Mouse (Mus musculus) monocyte, adult 5-6 weeks (primary cell): ENCODE results near the gene Slc1a2. TPM values are rescaled to one million over a fixed set of nuclear protein-coding genes. Genes with fewer than 3 reads are reported as not detected.
A peak's percentile ranks its signal among the peaks of the same experiment; 100 is the strongest.

ENCODE experiments used
- ATAC-seq: fragments of 153-309, 156-312 bp; replicated peaks from 2 replicates; pipeline ENCODE4 v1.8.0; 2017; ENCODE audit warnings: mild to moderate bottlenecking; ENCODE audit not compliant: low TSS enrichment, insufficient number of reproducible peaks, severe bottlenecking, poor library complexity, low FRiP score
- total RNA-seq: library from RNA; stranded (forward); fragments of 200-1000, 200-491, 200-594 nt; gene quantifications from 3 replicates; pipeline ENCODE4 v1.2.3, GENCODE M21; 2017

Gene Slc1a2
- total RNA-seq, 1 experiment from 2014 or later, result not detected

- peak; percentile 68 for ATAC-seq
Observed at GRCm38 (mm10) chr2:102745259-102745906, 86.9 kb downstream of the Slc1a2 start.

DNA sequence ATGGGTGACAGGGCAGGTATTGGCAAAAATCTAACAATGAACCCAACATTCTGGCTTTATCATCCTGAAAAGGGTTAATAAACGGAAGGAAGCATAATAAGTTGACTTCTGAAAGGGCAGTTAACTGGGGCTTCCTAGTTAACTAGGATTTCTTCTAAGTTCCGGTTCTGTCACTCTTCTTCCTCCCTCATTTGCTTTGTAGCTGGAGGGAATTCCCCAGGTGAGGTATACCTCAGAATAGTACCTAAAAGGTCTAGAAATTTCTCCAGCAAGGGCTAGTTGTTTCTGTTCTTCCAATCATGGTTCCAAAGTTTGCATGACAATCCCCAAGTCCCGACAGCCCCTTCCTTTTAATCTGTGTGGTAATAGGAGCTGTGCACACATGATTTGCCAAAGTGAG is 89.3 kb downstream of the Slc1a2 start:
- no peak for ATAC-seq

- no peak for ATAC-seq
Observed at GRCm38 (mm10) chr2:102749926-102750325, 91.5 kb downstream of the Slc1a2 start.

DNA sequence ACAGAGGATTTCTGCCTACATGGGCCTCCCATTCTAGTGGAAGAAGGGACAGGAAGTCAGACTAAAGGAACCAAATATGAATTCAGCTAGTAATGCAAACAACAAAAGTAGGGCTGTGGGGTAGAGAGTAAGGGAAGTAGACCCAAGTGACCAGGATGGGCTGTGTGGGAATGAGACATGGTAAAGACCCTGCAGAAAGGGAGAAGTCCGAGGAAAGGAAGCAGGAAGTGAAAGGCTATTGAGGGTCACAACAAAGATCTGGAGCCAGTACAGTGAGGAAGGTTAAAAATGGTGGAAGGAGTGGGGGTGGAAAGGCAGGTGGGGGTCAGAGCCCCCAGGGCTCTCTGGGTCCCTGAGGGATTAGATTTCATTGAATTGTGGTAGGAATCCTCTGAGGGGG is 93.4 kb downstream of the Slc1a2 start:
- ATAC-seq, result no peak

GRCm38 (mm10) chr2:102757241-102757860 is 98.9 kb downstream of the Slc1a2 start:
- no peak for ATAC-seq

DNA sequence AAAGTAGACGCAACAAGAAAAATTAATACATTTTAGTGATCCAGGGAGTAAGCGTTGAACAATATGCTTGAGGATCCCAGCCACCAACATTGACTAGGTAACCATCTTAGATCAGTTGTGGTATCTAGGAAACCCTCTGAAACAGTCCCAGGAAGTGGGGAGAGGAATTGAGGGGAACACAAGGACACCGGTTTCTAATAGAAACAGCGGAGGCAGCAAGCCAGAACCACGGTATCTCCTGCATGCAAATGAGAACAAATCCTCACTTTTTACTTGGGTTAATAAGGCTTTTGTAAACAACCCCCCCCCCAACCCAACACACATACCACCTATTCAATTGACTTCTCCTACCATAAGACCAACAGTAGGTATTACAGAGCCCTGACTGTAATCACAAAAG is 101.0 kb downstream of the Slc1a2 start:
- no peak for ATAC-seq

DNA sequence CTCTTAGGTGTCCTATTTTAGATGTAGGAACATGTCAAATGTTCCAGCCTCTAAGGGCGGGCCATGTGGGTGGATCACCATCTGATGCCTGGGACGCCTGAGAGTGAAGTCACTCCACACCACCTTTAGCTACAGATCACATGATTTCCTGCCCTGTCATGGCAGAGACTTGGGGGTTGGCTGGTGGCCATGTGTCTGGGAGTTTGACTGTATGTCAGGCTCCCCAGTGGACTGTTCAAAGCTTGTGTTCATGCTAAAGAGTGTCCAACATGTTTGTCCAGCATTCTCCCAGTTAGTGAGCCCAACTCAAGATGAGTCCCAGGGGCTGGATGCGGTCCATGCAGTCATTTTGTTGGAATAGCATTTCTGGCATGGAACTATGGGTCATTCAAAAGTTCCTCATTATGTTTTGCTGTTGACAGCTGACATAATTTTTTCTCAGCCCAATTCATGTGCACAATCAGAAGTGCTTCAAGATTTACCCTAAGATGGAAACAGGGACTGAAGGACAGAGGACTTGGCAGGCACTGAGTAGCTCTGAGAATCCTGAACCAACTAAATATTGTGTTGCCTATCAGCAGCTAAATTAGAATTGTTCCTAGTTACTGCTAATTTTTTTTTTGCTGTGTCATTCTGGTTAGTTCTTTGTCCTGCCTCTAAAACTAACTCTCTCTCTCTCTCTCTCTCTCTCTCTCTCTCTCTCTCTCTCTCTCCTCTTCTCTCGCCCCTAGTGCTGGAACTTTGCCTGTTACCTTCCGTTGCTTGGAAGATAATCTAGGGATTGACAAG is 102.0 kb downstream of the Slc1a2 start:
- no peak for ATAC-seq

DNA sequence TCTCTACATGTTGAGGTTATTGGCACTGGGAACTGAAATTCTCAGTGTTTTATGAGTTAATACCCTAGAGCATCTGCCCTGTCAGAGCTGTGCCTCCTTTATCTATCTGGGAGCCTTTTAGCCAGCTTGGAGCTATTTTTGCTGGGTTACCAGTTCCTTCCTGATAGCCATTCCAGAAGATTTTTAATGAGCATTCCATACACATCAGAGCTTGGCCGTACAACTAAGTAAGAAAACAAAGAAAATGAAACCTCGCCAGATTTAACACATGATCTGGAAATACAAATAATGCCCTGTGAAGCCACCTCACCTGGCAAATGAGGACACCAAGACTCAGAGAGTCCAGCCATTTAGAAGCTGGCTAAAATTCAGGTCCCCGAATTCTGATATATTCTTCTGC is 104.7 kb downstream of the Slc1a2 start:
- no peak for ATAC-seq

GRCm38 (mm10) chr2:102763991-102764390 is 105.5 kb downstream of the Slc1a2 start:
- no peak for ATAC-seq

GRCm38 (mm10) chr2:102764602-102765374 is 106.3 kb downstream of the Slc1a2 start:
- no peak for ATAC-seq

GRCm38 (mm10) chr2:102768267-102768666 is 109.8 kb downstream of the Slc1a2 start:
- ATAC-seq, result no peak

GRCm38 (mm10) chr2:102771304-102771703 is 112.8 kb downstream of the Slc1a2 start:
- no peak for ATAC-seq

DNA sequence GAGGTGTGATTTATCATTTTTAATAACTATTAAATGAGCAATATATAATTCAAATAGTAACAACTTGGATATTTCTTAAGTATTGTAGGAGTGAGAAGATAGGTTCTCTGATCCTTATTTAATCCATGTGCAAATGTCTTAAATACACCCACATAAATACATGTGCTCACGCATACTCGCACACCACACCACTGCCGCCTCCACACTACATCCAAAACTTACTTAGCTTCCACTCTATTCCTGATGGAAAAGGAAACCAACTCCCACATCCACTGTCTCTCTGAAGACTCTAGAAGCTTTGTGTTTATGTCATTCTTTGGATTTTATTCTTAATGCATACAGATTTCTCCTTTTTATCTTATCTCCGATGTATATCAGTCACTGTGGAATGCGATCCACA is 113.8 kb downstream of the Slc1a2 start:
- ATAC-seq, result no peak

DNA sequence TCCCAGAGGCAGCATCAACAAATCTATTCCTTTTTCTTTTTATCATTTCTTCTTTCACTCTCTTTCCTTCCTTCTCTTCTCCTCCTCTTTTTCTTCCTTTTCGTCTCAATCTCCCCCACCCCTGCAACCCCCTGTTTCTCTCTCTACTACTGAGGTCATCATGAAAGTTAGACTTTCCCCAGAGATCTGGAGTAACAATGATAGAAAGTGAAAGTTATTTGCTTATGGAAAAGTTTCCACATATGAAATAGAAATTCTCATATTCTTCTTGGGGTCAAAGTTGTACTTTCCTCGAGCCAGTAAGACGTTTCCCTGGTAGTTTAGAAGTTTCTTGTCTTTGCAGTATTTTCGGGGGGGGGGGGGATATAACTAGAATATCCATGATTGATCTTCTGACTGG is 116.2 kb downstream of the Slc1a2 start:
- ATAC-seq, result no peak

DNA sequence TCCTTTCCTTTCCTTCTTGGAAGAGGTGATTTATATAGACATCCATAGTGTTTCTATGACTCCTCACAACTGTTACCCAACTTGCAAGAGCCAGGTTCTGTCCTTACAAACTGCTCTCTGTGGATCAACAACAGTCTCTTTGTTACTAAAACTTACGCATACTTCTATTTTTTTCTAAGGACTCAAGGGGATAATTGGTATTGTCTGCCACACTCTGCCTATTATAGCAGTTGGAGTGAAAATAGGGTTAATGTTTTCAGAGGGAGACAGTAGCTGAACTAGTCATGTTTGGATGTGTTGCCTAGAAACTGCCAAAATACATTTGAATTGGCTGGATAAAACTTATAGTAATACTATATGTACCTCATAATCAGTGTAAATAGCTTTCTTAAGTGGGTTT is 117.1 kb downstream of the Slc1a2 start:
- no peak for ATAC-seq

GRCm38 (mm10) chr2:102778208-102778607 is 119.7 kb downstream of the Slc1a2 start:
- ATAC-seq, result no peak

- ATAC-seq, result no peak
Observed at GRCm38 (mm10) chr2:102782751-102783150, 124.3 kb downstream of the Slc1a2 start.

GRCm38 (mm10) chr2:102785696-102786095 is 127.2 kb downstream of the Slc1a2 start:
- ATAC-seq, result no peak

- no peak for ATAC-seq
Observed at GRCm38 (mm10) chr2:102791641-102792040, 133.2 kb downstream of the Slc1a2 start.
